ENCODE assay signal across 13 mouse cellular contexts in the genomic region with DNA sequence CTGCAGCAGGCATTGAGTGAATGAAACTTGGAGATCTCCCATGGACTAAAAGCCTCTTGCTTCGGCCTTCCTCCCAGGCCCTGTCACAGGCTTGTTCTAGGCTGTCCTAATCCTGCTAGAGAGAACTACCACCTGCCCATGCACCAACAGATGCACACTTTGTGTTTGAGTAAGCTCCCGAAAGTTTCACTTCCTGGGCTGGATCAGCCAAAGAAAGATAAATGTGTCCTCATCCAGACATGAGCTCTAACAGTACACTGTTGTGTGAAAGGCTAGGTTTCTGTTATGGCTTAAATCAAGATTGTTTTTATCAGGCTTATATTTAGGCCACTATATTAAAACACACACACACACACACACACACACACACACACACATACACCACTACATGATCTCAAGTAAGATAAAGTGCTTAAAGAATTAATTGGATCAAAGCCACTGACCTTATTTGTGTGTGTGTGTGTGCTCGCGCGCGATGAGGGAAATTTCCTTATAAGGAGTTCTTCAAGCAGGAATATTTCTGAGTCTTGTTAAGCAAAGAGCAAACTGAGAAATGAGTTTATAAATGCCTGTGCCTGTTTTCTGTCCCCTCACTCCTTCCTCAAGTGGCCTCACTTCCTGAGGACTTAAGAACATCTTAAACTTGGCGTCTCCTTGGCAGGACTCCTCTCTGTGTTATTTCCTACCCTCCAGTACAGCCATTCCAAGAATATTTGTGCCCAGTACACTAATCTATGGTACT.
A peak's percentile ranks its signal among the peaks of the same experiment; 100 is the strongest.
DNase-seq lines count a peak whose midpoint lies in the region; ATAC-seq and TF ChIP-seq lines count a peak whose summit lies in the region.
"Had no signal": no experiment of that assay in that cellular context is flagged by ENCODE, and none has a peak within 500 bp of the region (broad histone marks: within the 10 kb centered on the region; RNA-seq: fewer than 3 reads in every experiment).

No protein-coding gene starts in this region.

- no peak overlapping the region for H3K9ac ChIP-seq in lung, embryonic 16.5 days (ENCODE audit: low read length)
- H3K9ac ChIP-seq in stomach, postnatal 0 days (ENCODE audit: low read length), result no peak overlapping the region
- H3K9ac ChIP-seq: liver, embryonic 13.5 days; midbrain, embryonic 12.5 days had no signal

- peak; percentile 19 for DNase-seq in heart, adult 8-10 months (ENCODE audit: low spot score)
- no peak for DNase-seq in heart, postnatal 14 days
- no peak for DNase-seq in spleen, adult 2 months (ENCODE audit: low read depth in 1 of 2, low spot score in 2 of 2)
- DNase-seq in spleen, postnatal 14 days (ENCODE audit: low spot score in 2 of 2), result no peak
- peak; percentile 16 for DNase-seq in stomach, postnatal 0 days (ENCODE audit: low spot score)
- DNase-seq in cerebellum, postnatal 14 days, result no peak
- no peak for DNase-seq in ovary, postnatal 10 days (ENCODE audit: low spot score)
- DNase-seq: cerebellum, postnatal 25 days; liver, embryonic 13.5 days had no signal

- H3K4me3 ChIP-seq in spleen, adult 2 months (ENCODE audit: extremely low read depth, insufficient read depth, insufficient read length), result no peak overlapping the region
- H3K4me3 ChIP-seq in lung, embryonic 16.5 days (ENCODE audit: low read length), result no peak overlapping the region
- H3K4me3 ChIP-seq in stomach, postnatal 0 days (ENCODE audit: low read depth, low read length), result no peak overlapping the region
- H3K4me3 ChIP-seq: liver, embryonic 13.5 days; midbrain, embryonic 12.5 days had no signal

- intact Hi-C loops in heart, postnatal 14 days (cut with DNase I), result no loop called here

- no peaks in the 10 kb centered on the region for H3K27me3 ChIP-seq in spleen, adult 2 months (ENCODE audit: control insufficient read depth, insufficient read depth, low read length)
- H3K27me3 ChIP-seq in lung, embryonic 16.5 days (ENCODE audit: control insufficient read depth, insufficient read depth, low read depth, low read length), result no peaks in the 10 kb centered on the region
- H3K27me3 ChIP-seq in stomach, postnatal 0 days (ENCODE audit: control insufficient read depth, insufficient read depth, low read length), result no peaks in the 10 kb centered on the region
- H3K27me3 ChIP-seq: liver, embryonic 13.5 days; midbrain, embryonic 12.5 days had no signal

- no peak overlapping the region for H3K4me2 ChIP-seq in lung, embryonic 16.5 days (ENCODE audit: low read depth, low read length)
- no peak overlapping the region for H3K4me2 ChIP-seq in stomach, postnatal 0 days (replicated peaks; ENCODE audit: low read depth)
- H3K4me2 ChIP-seq: liver, embryonic 13.5 days; midbrain, embryonic 12.5 days had no signal

- no peak for TF ChIP-seq POLR2A in spleen, adult 2 months (IDR thresholded peaks at IDR 0.05; ENCODE audit: low read depth, low read length)

- WGBS in spleen, adult 2 months, result 86% methylated on average over 7 of the region's 7 CpGs
- WGBS in lung, embryonic 16.5 days, result 23% methylated on average over 7 of the region's 7 CpGs
- whole genome bisulfite sequencing in stomach, postnatal 0 days, result 34% methylated on average over 7 of the region's 7 CpGs

- H3K4me1 ChIP-seq in spleen, adult 2 months (ENCODE audit: control insufficient read depth, insufficient read depth, insufficient read length), result no peaks in the 10 kb centered on the region
- peaks cover 27% of the 10 kb centered on the region for H3K4me1 ChIP-seq in lung, embryonic 16.5 days (replicated peaks; ENCODE audit: control insufficient read depth, insufficient read depth, low read length)
- no peaks in the 10 kb centered on the region for H3K4me1 ChIP-seq in stomach, postnatal 0 days (replicated peaks; ENCODE audit: control insufficient read depth, insufficient read depth)
- H3K4me1 ChIP-seq: liver, embryonic 13.5 days had no signal

- H3K36me3 ChIP-seq in spleen, adult 2 months (ENCODE audit: control insufficient read depth, insufficient read depth, low read length), result no peaks in the 10 kb centered on the region
- no peaks in the 10 kb centered on the region for H3K36me3 ChIP-seq in lung, embryonic 16.5 days (ENCODE audit: control insufficient read depth, insufficient read depth, low read length)
- H3K36me3 ChIP-seq in stomach, postnatal 0 days (ENCODE audit: control insufficient read depth, insufficient read depth, low read length), result no peaks in the 10 kb centered on the region
- H3K36me3 ChIP-seq: liver, embryonic 13.5 days; midbrain, embryonic 12.5 days had no signal

- no peak for TF ChIP-seq CTCF in spleen, adult 2 months (IDR thresholded peaks at IDR 0.05; ENCODE audit: extremely low read depth, insufficient read depth, insufficient read length, insufficient replicate concordance)
- TF ChIP-seq CTCF in stomach, postnatal 0 days (IDR thresholded peaks at IDR 0.05; ENCODE audit: low read depth), result no peak

- peak; percentile 71 for TF ChIP-seq EP300 in stomach, postnatal 0 days (optimal IDR thresholded peaks at IDR 0.05)

- H3K27ac ChIP-seq in spleen, adult 2 months (ENCODE audit: insufficient read depth, low read length), result peak overlapping the region; percentile 47
- H3K27ac ChIP-seq in lung, embryonic 16.5 days (ENCODE audit: low read length), result peak overlapping the region; percentile 83
- H3K27ac ChIP-seq in stomach, postnatal 0 days (replicated peaks), result peak overlapping the region; percentile 56
- H3K27ac ChIP-seq: liver, embryonic 13.5 days; midbrain, embryonic 12.5 days had no signal

- H3K9me3 ChIP-seq in lung, embryonic 16.5 days (ENCODE audit: control insufficient read depth, low read length), result no peaks in the 10 kb centered on the region
- H3K9me3 ChIP-seq in stomach, postnatal 0 days (ENCODE audit: control insufficient read depth, low read length), result no peaks in the 10 kb centered on the region
- H3K9me3 ChIP-seq: liver, embryonic 13.5 days; midbrain, embryonic 12.5 days had no signal

- ATAC-seq in lung, embryonic 16.5 days (ENCODE audit: low read depth), result peak; percentile 82
- peak; percentile 77; the same call in 1 of the 2 replicates for ATAC-seq in stomach, postnatal 0 days (ENCODE audit: low FRiP score, low TSS enrichment)
- ATAC-seq: activated CD4-positive, CD25-positive, alpha-beta regulatory T cell, adult 4 months; forebrain, embryonic 16.5 days had no signal

Comparison
In these comparisons a context has a peak if more than half of its experiments do, and no peak if none do; other contexts are left out.
1. DNase-seq: peak in heart, adult 8-10 months (single experiment) and stomach, postnatal 0 days (single experiment); none in heart, postnatal 14 days (0 of 2), spleen, adult 2 months (0 of 2), spleen, postnatal 14 days (0 of 2), cerebellum, postnatal 14 days (0 of 2) and ovary, postnatal 10 days (single experiment).
2. Peak in every context shown above with its lines, with median percentiles within 50 percentile points of each other: H3K27ac ChIP-seq.